Mouse (Mus musculus): ENCODE measurements around the gene Celf2.

Gene Celf2

GRCm38 (mm10) chr2:6507071-6507470 is 1002.3 kb downstream of the Celf2 start:
- in situ Hi-C loops (cut with MseI, MboI): no loop called here

- in situ Hi-C loops (cut with MseI, MboI): no loop called here
These were observed 1003.2 kb downstream of the Celf2 start for GRCm38 (mm10) chr2:6505979-6506811.

GRCm38 (mm10) chr2:6505531-6505930 is 1003.8 kb downstream of the Celf2 start:
- in situ Hi-C loops (cut with MseI, MboI): no loop called here

GRCm38 (mm10) chr2:6498101-6498500 is 1011.3 kb downstream of the Celf2 start:
- in situ Hi-C loops (cut with MseI, MboI): no loop called here

GRCm38 (mm10) chr2:6497636-6498035 is 1011.7 kb downstream of the Celf2 start:
- in situ Hi-C loops (cut with MseI, MboI): no loop called here

- in situ Hi-C loops (cut with MseI, MboI): no loop called here
These were observed 1015.5 kb downstream of the Celf2 start for GRCm38 (mm10) chr2:6493886-6494285.

GRCm38 (mm10) chr2:6490870-6491269 is 1018.5 kb downstream of the Celf2 start:
- in situ Hi-C loops (cut with MseI, MboI): no loop called here

- in situ Hi-C loops (cut with MseI, MboI): no loop called here
These were observed 1019.3 kb downstream of the Celf2 start for GRCm38 (mm10) chr2:6490076-6490475.

Data from mouse trophoblast stem cell (cell line).